Mouse (Mus musculus): Measurements from ENCODE around the gene Fzd7. TPM values are rescaled to one million over a fixed set of nuclear protein-coding genes. Genes with fewer than 3 reads are reported as not detected.
A peak's percentile ranks its signal among the peaks of the same experiment; 100 is the strongest.

Gene Fzd7
- total and polyA plus RNA-seq, 2 experiments: 4.5 to 11.7 TPM

- peak; percentile 92 for DNase-seq (ENCODE audit: extremely low read depth, low read depth, low spot score)
- H3K27me3 ChIP-seq (ENCODE audit: control insufficient read depth, insufficient read depth, low read length): no peaks in the 10 kb centered on the region
- H3K4me3 ChIP-seq (ENCODE audit: insufficient read depth, low read depth, low read length): peak overlapping the region; percentile 81
- H3K9ac ChIP-seq (ENCODE audit: low read depth, low read length): peak overlapping the region; percentile 93
- peaks cover 5% of the 10 kb centered on the region; the same call in 1 of the 2 replicates for H3K4me1 ChIP-seq (ENCODE audit: control insufficient read depth, insufficient read depth, low read length)
- H3K27ac ChIP-seq (replicated peaks; ENCODE audit: insufficient read depth, low read depth, low read length): peak overlapping the region; percentile 90
- peaks cover 26% of the 10 kb centered on the region for H3K79me2 ChIP-seq (ENCODE audit: control insufficient read depth, insufficient read depth, low read length)
- under 1% methylated on average over 57 of the region's 57 CpGs for WGBS
- TF ChIP-seq CTCF (IDR thresholded peaks at IDR 0.05; ENCODE audit: low read depth, low read length): 0 out of 2 replicates have a peak, but pooled peaks have one; percentile 18
- TF ChIP-seq POLR2A (IDR thresholded peaks at IDR 0.05; ENCODE audit: extremely low read depth, insufficient read depth, low read length): peak; percentile 99
- no peaks in the 10 kb centered on the region for H3K36me3 ChIP-seq (ENCODE audit: control insufficient read depth, insufficient read depth, low read length)
These were observed 550 bp upstream of the Fzd7 start for GRCm38 (mm10) chr1:59481456-59482291.

DNA sequence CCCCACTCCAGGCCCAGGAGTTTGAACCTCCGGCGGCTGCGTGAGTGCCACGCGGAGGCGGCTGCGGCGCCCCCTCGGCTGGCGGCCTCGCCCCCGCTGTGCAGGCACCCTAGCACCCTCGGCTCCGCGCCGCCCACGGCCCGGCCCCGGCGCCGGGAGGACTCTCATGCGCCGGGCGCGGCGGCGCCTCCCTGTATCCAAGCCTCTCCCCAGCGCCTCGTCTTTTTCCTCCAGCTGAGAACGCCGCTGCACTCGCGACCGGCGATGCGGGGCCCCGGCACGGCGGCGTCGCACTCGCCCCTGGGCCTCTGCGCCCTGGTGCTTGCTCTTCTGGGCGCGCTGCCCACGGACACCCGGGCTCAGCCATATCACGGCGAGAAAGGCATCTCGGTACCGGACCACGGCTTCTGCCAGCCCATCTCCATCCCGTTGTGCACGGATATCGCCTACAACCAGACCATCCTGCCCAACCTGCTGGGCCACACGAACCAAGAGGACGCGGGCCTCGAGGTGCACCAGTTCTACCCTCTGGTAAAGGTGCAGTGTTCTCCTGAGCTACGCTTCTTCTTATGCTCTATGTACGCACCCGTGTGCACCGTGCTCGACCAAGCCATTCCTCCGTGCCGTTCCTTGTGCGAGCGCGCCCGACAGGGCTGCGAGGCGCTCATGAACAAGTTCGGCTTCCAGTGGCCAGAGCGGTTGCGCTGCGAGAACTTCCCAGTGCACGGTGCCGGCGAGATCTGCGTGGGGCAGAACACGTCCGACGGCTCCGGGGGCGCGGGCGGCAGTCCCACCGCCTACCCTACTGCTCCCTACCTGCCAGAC lies 684 bp downstream of the Fzd7 start:
- Histone ChIP-seq H3K36me3 (ENCODE audit: control insufficient read depth, insufficient read depth, low read length) (no peaks in the 10 kb centered on the region), H3K4me3 (ENCODE audit: insufficient read depth, low read depth, low read length) (peak overlapping the region; percentile 81), H3K79me2 (ENCODE audit: control insufficient read depth, insufficient read depth, low read length) (peaks cover 26% of the 10 kb centered on the region), H3K4me1 (ENCODE audit: control insufficient read depth, insufficient read depth, low read length) (peaks cover 6% of the 10 kb centered on the region; the same call in 1 of the 2 replicates), H3K27me3 (ENCODE audit: control insufficient read depth, insufficient read depth, low read length) (no peaks in the 10 kb centered on the region), H3K27ac (replicated peaks; ENCODE audit: insufficient read depth, low read depth, low read length) (peak overlapping the region; percentile 90), H3K9ac (ENCODE audit: low read depth, low read length) (peak overlapping the region; percentile 93)
- no peak for TF ChIP-seq CTCF (IDR thresholded peaks at IDR 0.05; ENCODE audit: low read depth, low read length)
- TF ChIP-seq POLR2A (IDR thresholded peaks at IDR 0.05; ENCODE audit: extremely low read depth, insufficient read depth, low read length): no peak
- WGBS: under 1% methylated on average over 81 of the region's 88 CpGs
- peak; percentile 40 for DNase-seq (ENCODE audit: extremely low read depth, low read depth, low spot score)

DNA sequence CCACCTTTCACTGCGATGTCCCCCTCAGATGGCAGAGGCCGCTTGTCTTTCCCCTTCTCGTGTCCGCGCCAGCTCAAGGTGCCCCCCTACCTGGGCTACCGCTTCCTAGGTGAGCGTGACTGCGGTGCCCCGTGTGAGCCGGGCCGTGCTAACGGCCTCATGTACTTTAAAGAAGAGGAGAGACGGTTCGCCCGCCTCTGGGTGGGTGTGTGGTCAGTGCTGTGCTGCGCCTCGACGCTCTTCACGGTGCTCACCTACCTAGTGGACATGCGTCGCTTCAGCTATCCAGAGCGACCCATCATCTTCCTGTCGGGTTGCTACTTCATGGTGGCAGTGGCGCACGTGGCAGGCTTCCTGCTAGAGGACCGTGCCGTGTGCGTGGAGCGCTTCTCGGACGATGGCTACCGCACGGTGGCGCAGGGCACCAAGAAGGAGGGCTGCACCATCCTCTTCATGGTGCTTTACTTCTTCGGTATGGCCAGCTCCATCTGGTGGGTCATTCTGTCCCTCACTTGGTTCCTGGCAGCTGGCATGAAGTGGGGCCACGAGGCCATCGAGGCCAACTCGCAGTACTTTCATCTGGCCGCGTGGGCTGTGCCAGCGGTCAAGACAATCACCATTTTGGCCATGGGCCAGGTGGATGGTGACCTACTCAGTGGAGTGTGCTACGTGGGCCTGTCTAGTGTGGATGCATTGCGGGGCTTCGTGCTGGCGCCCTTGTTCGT lies 1.5 kb downstream of the Fzd7 start:
- Histone ChIP-seq H3K79me2 (ENCODE audit: control insufficient read depth, insufficient read depth, low read length) (peaks cover 26% of the 10 kb centered on the region), H3K9ac (ENCODE audit: low read depth, low read length) (peak overlapping the region; percentile 93), H3K4me1 (ENCODE audit: control insufficient read depth, insufficient read depth, low read length) (peaks cover 9% of the 10 kb centered on the region), H3K4me3 (ENCODE audit: insufficient read depth, low read depth, low read length) (peak overlapping the region; percentile 81), H3K27ac (replicated peaks; ENCODE audit: insufficient read depth, low read depth, low read length) (peak overlapping the region; percentile 90), H3K27me3 (ENCODE audit: control insufficient read depth, insufficient read depth, low read length) (no peaks in the 10 kb centered on the region), H3K36me3 (ENCODE audit: control insufficient read depth, insufficient read depth, low read length) (no peaks in the 10 kb centered on the region)
- TF ChIP-seq POLR2A (IDR thresholded peaks at IDR 0.05; ENCODE audit: extremely low read depth, insufficient read depth, low read length): 0 out of 2 replicates have a peak, but pooled peaks have one; percentile 10
- peak; percentile 84 for TF ChIP-seq CTCF (IDR thresholded peaks at IDR 0.05; ENCODE audit: low read depth, low read length)
- 8% methylated on average over 46 of the region's 46 CpGs for WGBS
- peak; percentile 82 for DNase-seq (ENCODE audit: extremely low read depth, low read depth, low spot score)

- H3K4me3 ChIP-seq (ENCODE audit: insufficient read depth, low read depth, low read length): peak overlapping the region; percentile 81
- no peak for DNase-seq (ENCODE audit: extremely low read depth, low read depth, low spot score)
- no peaks in the 10 kb centered on the region for H3K27me3 ChIP-seq (ENCODE audit: control insufficient read depth, insufficient read depth, low read length)
- H3K79me2 ChIP-seq (ENCODE audit: control insufficient read depth, insufficient read depth, low read length): peaks cover 26% of the 10 kb centered on the region
- no peaks in the 10 kb centered on the region for H3K36me3 ChIP-seq (ENCODE audit: control insufficient read depth, insufficient read depth, low read length)
- 30% methylated on average over 21 of the region's 21 CpGs for whole genome bisulfite sequencing
- H3K4me1 ChIP-seq (ENCODE audit: control insufficient read depth, insufficient read depth, low read length): peaks cover 9% of the 10 kb centered on the region
- H3K27ac ChIP-seq (replicated peaks; ENCODE audit: insufficient read depth, low read depth, low read length): peak overlapping the region; percentile 55
- peak overlapping the region; percentile 93 for H3K9ac ChIP-seq (ENCODE audit: low read depth, low read length)
- TF ChIP-seq POLR2A (IDR thresholded peaks at IDR 0.05; ENCODE audit: extremely low read depth, insufficient read depth, low read length) (no peak), CTCF (IDR thresholded peaks at IDR 0.05; ENCODE audit: low read depth, low read length) (no peak)
These were observed 2.1 kb downstream of the Fzd7 start for GRCm38 (mm10) chr1:59484314-59484713.

Data from liver, adult 2 months (tissue).